ENCODE assay signal across 8 mouse cellular contexts in the genomic region with DNA sequence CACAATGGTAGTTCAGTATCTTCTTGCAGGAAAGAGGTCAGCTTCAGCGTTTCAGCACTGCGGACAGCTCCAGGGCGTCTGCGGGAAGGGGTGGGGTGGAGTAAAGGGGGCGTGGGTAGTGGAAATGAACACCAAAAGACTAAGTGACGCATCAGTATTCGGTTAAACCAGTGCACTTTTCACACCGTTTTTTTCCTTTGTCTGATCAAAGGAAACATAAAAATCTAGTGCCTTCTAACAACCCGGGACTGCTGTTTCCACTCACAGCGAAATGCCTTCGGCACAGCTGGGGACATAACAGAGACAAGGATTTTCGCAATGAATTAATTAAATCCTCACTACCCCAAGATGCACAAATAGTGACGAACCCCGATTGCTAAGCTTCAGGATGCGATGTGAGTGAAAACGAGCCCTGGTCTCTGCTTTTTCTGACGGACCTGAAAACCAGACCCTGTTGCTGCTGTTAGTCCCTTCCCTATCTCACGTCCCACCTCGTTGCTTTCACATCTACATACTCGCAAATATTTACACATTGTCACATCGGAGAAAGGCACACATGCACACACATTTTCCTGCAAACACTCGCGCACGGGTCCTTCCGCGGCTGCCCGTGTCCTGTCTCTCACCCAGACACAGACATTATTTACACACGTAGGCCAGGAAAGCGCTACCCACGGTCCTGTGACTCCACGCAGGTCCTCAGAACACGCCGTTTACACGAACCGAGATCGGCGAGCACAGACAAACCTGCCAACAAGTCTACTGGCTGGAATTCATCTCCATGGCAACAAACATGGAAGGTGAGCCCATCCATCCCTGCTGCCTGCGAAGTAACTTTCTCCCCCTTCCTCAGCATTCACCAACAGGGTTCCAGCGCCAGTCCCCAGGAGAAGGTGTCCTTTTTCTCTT. TPM values are rescaled to one million over a fixed set of nuclear protein-coding genes. Genes with fewer than 3 reads are reported as not detected.
DNase-seq lines count a peak whose midpoint lies in the region; ATAC-seq lines count a peak whose summit lies in the region.

A gene (plus strand): TSS at position 790 of the 909 bp plus-strand sequence.

- no peak within 1 kb of the TSS for H3K9ac ChIP-seq in embryonic facial prominence, embryonic 11.5 days (replicated peaks; ENCODE audit: low read length)
- H3K9ac ChIP-seq in heart, embryonic 11.5 days (ENCODE audit: low read depth, low read length) = no peak within 1 kb of the TSS
- H3K9ac ChIP-seq in limb, embryonic 13.5 days = no peak within 1 kb of the TSS
- H3K9ac ChIP-seq in midbrain, embryonic 15.5 days = peak within 1 kb of the TSS; percentile 49

- DNase-seq in adrenal gland, postnatal 14 days = peak; percentile 93
- peak; percentile 91 for DNase-seq in embryonic facial prominence, embryonic 11.5 days (ENCODE audit: low spot score)
- peak; percentile 57 for DNase-seq in kidney, adult 9 months
- DNase-seq in spleen, postnatal 10 days (ENCODE audit: low spot score in 2 of 2) = peak; percentile 22 to 81

- 2% methylated on average over 39 of the region's 39 CpGs for WGBS in embryonic facial prominence, embryonic 11.5 days
- 2% methylated on average over 39 of the region's 39 CpGs for WGBS in heart, embryonic 11.5 days (ENCODE audit: insufficient replicate concordance)
- under 1% methylated on average over 39 of the region's 39 CpGs for WGBS in limb, embryonic 13.5 days
- WGBS in midbrain, embryonic 15.5 days = under 1% methylated on average over 39 of the region's 39 CpGs

- H3K4me2 ChIP-seq in embryonic facial prominence, embryonic 11.5 days (ENCODE audit: low read depth, low read length) = peak within 1 kb of the TSS; percentile 59
- H3K4me2 ChIP-seq in heart, embryonic 11.5 days = peak within 1 kb of the TSS; percentile 90
- peak within 1 kb of the TSS; percentile 70 for H3K4me2 ChIP-seq in limb, embryonic 13.5 days (replicated peaks)
- peak within 1 kb of the TSS; percentile 55 for H3K4me2 ChIP-seq in midbrain, embryonic 15.5 days

- no peaks in the 10 kb centered on the region for H3K9me3 ChIP-seq in embryonic facial prominence, embryonic 11.5 days (replicated peaks; ENCODE audit: control insufficient read depth, low read length)
- H3K9me3 ChIP-seq in heart, embryonic 11.5 days (replicated peaks; ENCODE audit: control insufficient read depth, low read length) = no peaks in the 10 kb centered on the region
- no peaks in the 10 kb centered on the region for H3K9me3 ChIP-seq in limb, embryonic 13.5 days
- no peaks in the 10 kb centered on the region for H3K9me3 ChIP-seq in midbrain, embryonic 15.5 days

- H3K4me1 ChIP-seq in embryonic facial prominence, embryonic 11.5 days (ENCODE audit: control insufficient read depth, insufficient read depth, low read length) = peaks cover 6% of the 10 kb centered on the region
- 0 out of 2 replicates have a peak, but pooled peaks cover 3% of the 10 kb centered on the region for H3K4me1 ChIP-seq in heart, embryonic 11.5 days (ENCODE audit: control insufficient read depth, insufficient read depth, low read length)
- peaks cover 9% of the 10 kb centered on the region; the same call in 1 of the 2 replicates for H3K4me1 ChIP-seq in limb, embryonic 13.5 days
- H3K4me1 ChIP-seq in midbrain, embryonic 15.5 days = peaks cover 3% of the 10 kb centered on the region; the same call in 1 of the 2 replicates

- H3K36me3 ChIP-seq in embryonic facial prominence, embryonic 11.5 days (replicated peaks; ENCODE audit: control insufficient read depth, insufficient read depth, low read depth, low read length) = no peaks in the 10 kb centered on the region
- H3K36me3 ChIP-seq in heart, embryonic 11.5 days (ENCODE audit: control insufficient read depth, insufficient read depth, low read length) = no peaks in the 10 kb centered on the region
- H3K36me3 ChIP-seq in limb, embryonic 13.5 days = no peaks in the 10 kb centered on the region
- H3K36me3 ChIP-seq in midbrain, embryonic 15.5 days (replicated peaks) = no peaks in the 10 kb centered on the region

- H3K4me3 ChIP-seq in embryonic facial prominence, embryonic 11.5 days (ENCODE audit: low read depth, low read length) = peak within 1 kb of the TSS; percentile 24
- peak within 1 kb of the TSS; percentile 40 for H3K4me3 ChIP-seq in heart, embryonic 11.5 days (ENCODE audit: low read depth, low read length)
- peak within 1 kb of the TSS; percentile 31 for H3K4me3 ChIP-seq in limb, embryonic 13.5 days
- peak within 1 kb of the TSS; percentile 45 for H3K4me3 ChIP-seq in midbrain, embryonic 15.5 days

- H3K27me3 ChIP-seq in embryonic facial prominence, embryonic 11.5 days (ENCODE audit: control insufficient read depth, insufficient read depth, low read length) = no peaks in the 10 kb centered on the region
- no peaks in the 10 kb centered on the region for H3K27me3 ChIP-seq in heart, embryonic 11.5 days (ENCODE audit: control insufficient read depth, insufficient read depth, low read length)
- H3K27me3 ChIP-seq in limb, embryonic 13.5 days = peaks cover 6% of the 10 kb centered on the region; the same call in 1 of the 2 replicates
- no peaks in the 10 kb centered on the region for H3K27me3 ChIP-seq in midbrain, embryonic 15.5 days (replicated peaks)

- ATAC-seq in embryonic facial prominence, embryonic 11.5 days (replicated peaks; ENCODE audit: insufficient number of reproducible peaks, low FRiP score, low TSS enrichment, low read depth) = peak; percentile 67; the same call in 1 of the 2 replicates
- no peak for ATAC-seq in heart, embryonic 11.5 days (replicated peaks; ENCODE audit: insufficient number of reproducible peaks, low FRiP score, low TSS enrichment)
- ATAC-seq in limb, embryonic 13.5 days (ENCODE audit: low FRiP score, low read depth) = peak; percentile 75
- ATAC-seq in midbrain, embryonic 15.5 days (replicated peaks) = peak; percentile 91
- no peak for ATAC-seq in erythroid progenitor cell, adult 5-6 weeks (replicated peaks; ENCODE audit: low FRiP score, poor library complexity, severe bottlenecking)

- no peak within 1 kb of the TSS for H3K27ac ChIP-seq in embryonic facial prominence, embryonic 11.5 days (replicated peaks; ENCODE audit: low read depth, low read length)
- no peak within 1 kb of the TSS for H3K27ac ChIP-seq in heart, embryonic 11.5 days (ENCODE audit: low read depth, low read length)
- no peak within 1 kb of the TSS for H3K27ac ChIP-seq in limb, embryonic 13.5 days
- H3K27ac ChIP-seq in midbrain, embryonic 15.5 days = peak within 1 kb of the TSS; percentile 83

RNA-seq across cellular contexts. Expression of the gene that starts here (rescaled TPM):
- total RNA-seq in adrenal gland, postnatal 14 days (2021) = not detected in 2 replicates
- polyA plus RNA-seq in embryonic facial prominence, embryonic 11.5 days (2014; fragmentation: Nextera tagmentation; extraction: Ambion mirVana) = not detected in 2 replicates
- polyA plus RNA-seq in heart, embryonic 11.5 days (2014; fragmentation: Nextera tagmentation; extraction: Ambion mirVana) = not detected in 2 replicates
- 0.19 TPM in 1 of 2 replicates, not detected in the other for polyA plus RNA-seq in limb, embryonic 13.5 days (2015; fragmentation: Nextera tagmentation; extraction: Ambion mirVana)
- polyA plus RNA-seq in midbrain, embryonic 15.5 days (2015; fragmentation: Nextera tagmentation; extraction: Ambion mirVana) = 18.9 and 19.3 TPM in 2 replicates
- not detected in 2 replicates for total RNA-seq in erythroid progenitor cell, adult 5-6 weeks (2015; ENCODE audit: low replicate concordance)
- not detected in 2 replicates for total RNA-seq in erythroid progenitor cell, adult 5-6 weeks (2017; ENCODE audit: low replicate concordance)

Comparison
In these comparisons a context has a peak if more than half of its experiments do, and no peak if none do; other contexts are left out.
1. RNA of the gene that starts here (polyA plus RNA-seq): 18.9 to 19.3 TPM in midbrain, embryonic 15.5 days; 0.19 TPM in limb, embryonic 13.5 days, not detected in embryonic facial prominence, embryonic 11.5 days and not detected in heart, embryonic 11.5 days; every median in the first group is over 10 times any median in the second.
2. Peak in DNase-seq in adrenal gland, postnatal 14 days; RNA of the gene not detected or under 1 TPM.
3. Peak in DNase-seq, ATAC-seq, H3K4me3 ChIP-seq and H3K4me2 ChIP-seq in embryonic facial prominence, embryonic 11.5 days; RNA of the gene not detected or under 1 TPM.
4. Peak in ATAC-seq, H3K4me3 ChIP-seq and H3K4me2 ChIP-seq in limb, embryonic 13.5 days; RNA of the gene not detected or under 1 TPM.
5. Peak in every context shown above with its lines, with median percentiles within 50 percentile points of each other: DNase-seq, H3K4me2 ChIP-seq and H3K4me3 ChIP-seq.